Mouse (Mus musculus) c-Kit-positive CD71-negative TER-119-negative erythroid progenitor cells, embryonic 14.5 days (primary cell): ENCODE data around the gene Acta2.

Source experiments
- DNase-seq: peaks from one replicate; pipeline ENCODE4 v3.0.0-alpha.2; 2013; ENCODE audit warnings: low read depth

Acta2 gene

DNA sequence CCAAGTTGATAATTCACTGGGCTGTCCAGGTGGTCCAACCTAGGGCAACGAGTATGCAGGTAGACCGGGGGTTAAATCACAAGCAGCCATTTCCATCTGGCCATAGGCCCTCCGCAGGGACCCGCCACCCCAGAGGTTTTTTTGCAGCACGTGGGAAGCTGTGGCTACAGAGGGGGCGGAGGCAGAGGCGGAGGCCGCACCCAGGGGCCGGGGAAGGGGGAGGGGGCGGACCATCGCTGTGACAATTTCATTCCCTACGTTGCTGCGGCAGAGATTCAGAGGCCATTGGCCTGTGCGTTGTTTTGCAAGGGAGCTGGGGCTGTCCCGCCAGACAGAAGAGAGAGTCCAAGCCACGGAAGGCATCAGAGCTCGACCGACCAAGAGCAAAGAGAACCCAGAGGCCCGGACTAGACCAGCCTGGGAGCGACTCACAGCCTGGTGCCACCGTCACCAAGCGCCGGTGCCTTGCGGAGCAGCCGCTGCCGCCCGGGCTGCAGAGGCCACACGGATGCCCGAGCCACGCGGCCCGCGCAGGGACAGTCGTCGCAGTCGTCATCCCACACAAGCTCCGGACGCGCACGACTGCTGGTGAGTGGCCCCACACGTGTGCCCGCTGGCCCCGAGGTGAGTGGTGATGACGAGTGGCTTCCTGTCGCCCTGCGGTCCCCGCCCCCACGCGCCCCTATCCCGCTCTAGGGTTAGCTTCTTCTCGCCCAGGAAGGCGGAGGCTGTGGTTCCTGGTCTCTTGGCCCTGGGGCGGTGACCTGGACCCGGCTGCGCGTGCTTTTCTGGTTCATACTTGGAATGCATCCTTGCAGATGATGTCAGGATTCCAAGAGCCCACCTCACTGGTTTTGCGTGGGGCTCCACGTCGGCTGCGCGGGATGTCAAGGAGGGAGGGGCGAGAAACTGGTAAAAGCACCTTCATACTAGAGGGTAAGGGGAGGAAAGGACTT, 63.1 kb downstream of the Acta2 start, which contains the start of gene Stambpl1:
Stambpl1 (plus strand) TSS at position 222 of the 956 bp plus-strand sequence.
- DNase-seq = no peak

DNA sequence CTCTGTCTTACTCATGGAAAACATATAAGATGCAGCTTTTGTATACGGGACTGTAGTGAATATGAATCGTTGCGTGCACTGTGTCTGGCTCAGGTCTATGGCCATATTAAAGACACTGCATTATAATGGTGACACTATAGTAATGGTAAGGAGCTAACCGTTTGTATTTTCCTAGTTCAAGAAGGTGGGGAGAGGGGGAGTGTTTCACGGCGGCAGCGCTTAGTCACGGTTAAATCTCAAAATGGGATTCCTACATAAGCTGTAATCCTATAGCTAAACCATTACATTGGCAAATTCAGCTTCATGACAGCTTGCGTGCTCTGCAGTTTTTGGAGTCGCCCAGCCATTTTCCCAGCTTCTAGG, 63.8 kb downstream of the Acta2 start:
- no peak for DNase-seq
